Mouse (Mus musculus) T-helper 1 cell (primary cell): ENCODE measurements around the gene Tango6.

Source experiments
- in situ Hi-C: fragments of 300-600 bp; cut with MboI, MseI; formaldehyde crosslinking; loops from one replicate; pipeline ENCODE4 v1.15.1; 2025; ENCODE audit warnings: high pct_unique_total_duplicates

Tango6 gene

DNA sequence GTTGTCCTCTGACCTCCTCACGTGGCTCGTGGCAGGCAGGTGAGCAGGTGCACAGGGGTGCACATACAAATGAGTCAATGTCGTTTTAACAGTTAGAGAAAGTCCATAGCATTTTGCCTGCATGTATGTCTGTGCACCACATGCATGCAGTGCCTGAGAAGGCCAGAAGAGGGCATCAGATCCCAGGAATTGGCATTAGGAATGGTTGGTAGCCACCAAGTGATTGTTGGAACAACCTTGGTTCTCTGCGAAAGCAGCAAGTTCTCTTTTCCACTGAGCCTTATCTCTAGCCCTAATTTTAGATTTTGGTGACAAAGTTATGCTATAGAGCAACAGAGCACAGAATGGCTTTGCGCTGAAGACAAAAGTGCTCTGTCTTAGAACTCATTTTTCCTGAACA lies 16.7 kb downstream of the Tango6 start:
- in situ Hi-C loops = no loop called here

DNA sequence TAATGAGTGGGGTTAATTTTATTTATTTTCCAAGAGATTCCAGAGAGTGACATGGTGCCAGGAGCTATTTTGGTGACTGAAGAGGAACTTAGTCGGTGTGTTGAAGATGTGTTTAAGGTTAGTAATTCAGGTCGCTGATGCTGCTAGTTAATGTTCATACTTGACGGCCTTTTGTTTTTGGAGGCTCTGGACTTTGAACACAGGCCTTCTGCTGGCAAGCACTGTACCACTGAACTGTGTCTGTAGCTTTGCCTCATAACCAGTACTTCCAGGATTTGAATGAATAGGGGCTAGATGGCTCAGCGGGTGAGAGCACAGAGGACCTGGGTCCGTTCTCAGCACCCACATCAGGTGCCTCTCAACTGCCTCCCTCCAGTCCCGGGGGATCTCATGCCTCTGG lies 17.3 kb downstream of the Tango6 start:
- in situ Hi-C loops = loop anchor here (25.0 kb wide), 1 partner anchor 312 kb away; no protein-coding TSS in a partner anchor

GRCm38 (mm10) chr8:106701360-106701759 lies 18.5 kb downstream of the Tango6 start:
- in situ Hi-C loops = loop anchor here (25.0 kb wide), 1 partner anchor 311 kb away; no protein-coding TSS in a partner anchor

DNA sequence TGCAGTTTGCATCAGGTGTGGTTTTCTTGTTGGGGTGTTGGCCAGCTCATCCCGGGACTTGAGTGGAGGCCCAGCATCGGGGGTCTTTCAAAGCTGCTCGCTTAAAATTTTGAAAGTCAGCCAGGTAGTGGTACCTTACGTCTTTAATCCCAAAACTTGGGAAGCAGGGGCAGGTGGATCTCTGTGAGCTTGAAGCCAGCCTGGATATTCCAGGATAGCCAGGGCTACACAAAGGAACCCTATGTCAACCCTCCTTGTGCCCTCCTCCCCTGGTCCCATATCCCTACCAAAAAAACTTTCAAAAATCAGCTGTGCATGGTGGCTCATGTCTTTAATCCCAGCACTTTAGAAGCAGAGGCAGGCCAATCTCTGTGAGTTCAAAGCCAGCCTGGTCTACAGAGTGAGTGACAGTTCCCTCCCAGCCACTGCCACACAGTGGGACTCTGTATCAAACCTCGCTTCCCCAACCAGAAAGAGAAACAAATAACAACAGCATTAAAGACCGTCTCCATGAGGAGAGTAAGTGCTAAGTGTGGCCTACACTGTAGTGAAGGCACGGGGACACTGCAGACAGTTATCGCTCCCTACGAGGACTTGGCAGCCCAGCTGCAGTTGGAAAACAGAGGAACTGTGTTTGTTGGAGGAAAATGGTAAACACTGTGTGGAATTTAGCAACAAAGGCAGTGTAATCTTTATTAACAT lies 21.5 kb downstream of the Tango6 start:
- in situ Hi-C loops = loop anchor here (25.0 kb wide), 1 partner anchor 308 kb away; no protein-coding TSS in a partner anchor

DNA sequence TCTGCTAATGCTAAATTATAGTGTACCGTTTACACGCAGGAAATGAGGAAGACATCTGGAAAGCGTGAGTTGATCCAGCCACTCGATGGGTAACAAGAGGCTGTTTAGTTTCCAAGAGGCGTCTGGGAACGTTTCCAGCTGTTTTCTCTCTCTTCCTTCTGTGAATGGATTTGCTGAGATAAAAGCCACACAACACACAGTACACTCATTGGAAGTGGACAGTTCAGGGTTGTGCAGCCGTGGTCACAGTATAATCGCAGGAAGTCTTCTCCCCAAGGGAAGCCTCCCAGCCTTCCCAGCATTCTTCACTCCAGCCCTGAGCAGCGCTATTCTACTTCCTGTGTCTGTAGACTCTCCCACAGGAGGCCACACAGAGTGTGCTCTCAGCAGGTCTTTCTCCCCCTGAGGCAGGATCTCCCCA lies 22.0 kb downstream of the Tango6 start:
- in situ Hi-C loops = loop anchor here (25.0 kb wide), 1 partner anchor 307 kb away; no protein-coding TSS in a partner anchor

DNA sequence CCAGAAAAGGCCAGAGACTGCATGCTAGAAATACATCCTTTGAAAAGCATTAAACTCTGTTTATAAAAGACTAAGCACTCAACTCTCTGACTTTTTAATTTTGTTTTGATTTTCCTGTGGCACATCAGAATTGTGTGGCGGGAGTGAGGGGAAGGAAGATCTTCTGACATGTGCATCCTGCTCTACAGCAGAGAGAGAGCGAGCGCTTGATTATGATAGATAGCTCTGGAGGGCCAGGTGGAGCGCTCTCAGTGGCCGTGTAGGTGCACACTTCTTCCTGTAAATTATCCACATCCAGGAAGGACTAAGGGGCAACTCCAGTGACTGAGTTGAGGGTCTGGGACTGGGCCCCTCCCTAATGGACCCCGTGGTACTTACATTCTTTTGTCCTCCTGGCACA lies 23.3 kb downstream of the Tango6 start:
- in situ Hi-C loops = loop anchor here (25.0 kb wide), 1 partner anchor 306 kb away; no protein-coding TSS in a partner anchor

DNA sequence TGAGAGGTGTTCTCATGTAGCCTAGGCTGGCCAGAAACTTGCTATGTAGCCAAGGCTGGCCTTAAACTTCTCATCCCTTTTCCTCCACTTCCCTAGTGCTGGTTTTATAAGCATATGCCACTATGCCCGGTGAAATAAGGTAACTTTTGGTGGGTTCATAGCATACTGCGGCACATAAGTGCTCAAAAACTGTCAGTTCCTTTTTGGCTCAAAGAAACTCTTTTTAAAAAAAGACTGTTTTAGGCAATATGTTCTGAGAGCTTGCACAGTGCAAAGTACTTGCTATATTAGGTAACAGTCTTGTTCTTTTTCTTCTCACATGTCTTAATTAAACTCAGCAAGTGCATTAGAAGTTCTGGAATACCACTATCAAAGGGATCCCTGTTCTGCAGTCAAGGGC lies 27.1 kb downstream of the Tango6 start:
- in situ Hi-C loops = loop anchor here (25.0 kb wide), 1 partner anchor 302 kb away; no protein-coding TSS in a partner anchor

DNA sequence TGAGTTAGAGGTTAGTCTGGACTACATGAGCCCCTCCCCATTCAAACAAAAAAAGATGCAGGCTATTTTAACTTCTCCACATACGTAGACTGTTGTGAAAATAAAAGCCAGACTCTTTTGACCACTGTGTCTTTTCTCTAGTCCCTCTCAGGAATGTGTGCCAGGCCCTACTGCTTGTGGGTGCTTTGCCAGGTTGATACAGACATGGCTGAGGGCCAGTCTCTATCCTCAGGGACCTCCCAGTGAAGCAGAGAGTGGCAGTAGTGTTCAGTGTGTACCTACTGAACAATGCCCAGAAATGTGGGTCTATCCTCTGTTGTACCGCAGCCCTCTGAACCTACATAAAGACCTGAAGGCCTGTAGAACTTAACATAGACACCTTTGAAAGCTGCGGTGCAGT lies 29.6 kb downstream of the Tango6 start:
- in situ Hi-C loops = loop anchor here (25.0 kb wide), 1 partner anchor 300 kb away; no protein-coding TSS in a partner anchor

DNA sequence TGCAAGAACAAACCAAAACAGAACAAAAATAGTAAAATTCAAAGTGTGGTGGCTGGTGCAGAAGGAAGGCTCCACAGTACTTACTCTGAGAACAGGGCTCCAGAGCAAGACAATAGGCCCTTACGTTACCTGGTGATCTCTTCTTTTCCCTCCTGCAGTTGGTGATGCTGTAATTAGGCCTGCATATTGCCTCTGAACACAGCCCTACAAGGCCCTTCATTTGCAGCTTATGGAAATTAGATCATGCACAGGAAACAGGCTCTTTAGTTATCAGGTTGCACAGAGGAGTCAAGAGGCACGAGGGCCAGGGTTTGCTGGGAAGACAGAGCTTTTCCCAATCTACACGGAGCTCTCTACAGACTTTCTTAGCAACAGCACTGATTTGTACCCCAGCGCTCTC lies 31.4 kb downstream of the Tango6 start:
- in situ Hi-C loops = loop anchor here (25.0 kb wide), 1 partner anchor 298 kb away; no protein-coding TSS in a partner anchor

DNA sequence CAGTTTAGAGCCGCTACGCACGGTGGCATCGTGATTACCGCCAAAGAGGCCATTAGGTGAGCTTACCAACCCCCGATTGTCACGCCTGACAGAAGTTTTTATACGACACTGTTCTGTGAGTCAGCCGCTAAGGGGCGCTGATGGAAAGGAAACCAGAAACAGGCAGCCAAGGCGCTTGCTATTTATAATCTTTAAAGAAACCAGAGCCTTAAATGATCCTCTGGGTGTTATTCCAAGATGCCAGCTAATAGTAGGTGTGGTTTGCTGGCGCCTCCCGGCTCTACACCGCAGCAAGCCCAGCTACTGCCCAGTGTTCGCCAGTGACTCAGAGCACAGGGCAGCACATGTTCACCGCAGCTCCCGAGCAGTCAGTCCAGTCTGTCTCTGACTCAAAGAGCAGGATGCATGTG lies 35.2 kb downstream of the Tango6 start:
- in situ Hi-C loops = loop anchor here (25.0 kb wide), 1 partner anchor 294 kb away; no protein-coding TSS in a partner anchor

DNA sequence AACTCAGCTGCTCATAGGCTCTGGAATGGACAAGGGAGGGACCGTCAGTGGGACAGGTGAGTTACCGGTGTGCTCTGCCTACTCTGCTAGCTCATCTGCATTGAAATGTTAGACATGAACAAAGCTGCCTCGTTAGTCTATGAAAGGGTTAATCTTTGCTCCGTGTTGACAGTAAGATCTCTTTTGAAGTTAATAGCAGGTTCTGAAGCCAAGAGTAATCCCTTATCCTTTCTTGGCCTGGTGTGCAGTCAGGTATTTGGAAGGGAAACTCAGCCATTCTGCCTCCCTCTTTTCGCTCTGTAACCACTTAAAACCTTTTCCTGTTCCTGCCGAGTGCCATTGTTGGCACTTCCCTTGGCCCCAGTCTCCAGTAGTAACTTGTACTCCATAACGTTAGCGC lies 38.1 kb downstream of the Tango6 start:
- in situ Hi-C loops = loop anchor here (25.0 kb wide), 1 partner anchor 291 kb away; no protein-coding TSS in a partner anchor

GRCm38 (mm10) chr8:106722453-106722852 lies 39.6 kb downstream of the Tango6 start:
- in situ Hi-C loops = loop anchor here (25.0 kb wide), 1 partner anchor 290 kb away; no protein-coding TSS in a partner anchor

DNA sequence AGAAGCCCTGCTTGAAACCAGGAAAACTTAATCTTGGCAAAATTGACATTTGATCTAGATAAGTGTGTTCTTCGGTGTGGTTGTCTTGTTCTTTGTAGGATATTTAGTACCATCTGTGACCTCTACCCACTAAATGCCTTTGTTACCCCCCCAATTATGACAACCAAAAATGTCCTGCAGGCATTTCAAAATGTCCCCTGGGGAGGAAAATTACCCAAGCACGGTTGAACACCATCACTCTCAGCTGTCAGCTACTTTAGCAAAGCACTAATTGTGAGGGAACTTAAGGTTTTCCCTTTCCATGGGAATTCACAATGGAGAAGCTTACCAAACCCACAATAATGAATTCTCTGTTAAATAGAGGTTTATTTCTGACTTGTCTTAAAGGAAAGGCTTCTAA lies 41.1 kb downstream of the Tango6 start:
- in situ Hi-C loops = loop anchor here (25.0 kb wide), 1 partner anchor 288 kb away; no protein-coding TSS in a partner anchor

- in situ Hi-C loops = no loop called here
These were observed 43.7 kb downstream of the Tango6 start for GRCm38 (mm10) chr8:106726551-106726950.

GRCm38 (mm10) chr8:106727241-106727835 lies 44.5 kb downstream of the Tango6 start:
- in situ Hi-C loops = no loop called here

DNA sequence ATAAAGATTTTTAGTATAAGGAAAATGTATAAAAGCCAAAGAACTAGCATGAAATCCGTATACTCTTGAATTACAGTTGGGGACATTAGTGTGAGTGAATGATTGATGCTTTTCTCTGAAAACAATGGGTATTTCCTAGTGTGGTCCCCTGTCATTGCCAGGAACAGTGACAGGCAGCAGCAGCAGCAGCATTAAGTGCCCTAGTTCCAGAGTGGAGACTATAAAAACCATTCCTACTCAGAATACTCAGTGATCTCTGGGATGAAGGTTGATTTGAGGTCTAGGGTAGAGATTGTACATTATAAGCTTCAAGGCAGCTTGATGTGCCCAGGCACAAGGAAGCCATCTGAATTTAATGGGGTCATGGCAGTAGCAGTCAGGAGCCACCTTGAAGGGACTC lies 45.0 kb downstream of the Tango6 start:
- in situ Hi-C loops = no loop called here

GRCm38 (mm10) chr8:106732921-106733320 lies 50.1 kb downstream of the Tango6 start:
- in situ Hi-C loops = no loop called here

DNA sequence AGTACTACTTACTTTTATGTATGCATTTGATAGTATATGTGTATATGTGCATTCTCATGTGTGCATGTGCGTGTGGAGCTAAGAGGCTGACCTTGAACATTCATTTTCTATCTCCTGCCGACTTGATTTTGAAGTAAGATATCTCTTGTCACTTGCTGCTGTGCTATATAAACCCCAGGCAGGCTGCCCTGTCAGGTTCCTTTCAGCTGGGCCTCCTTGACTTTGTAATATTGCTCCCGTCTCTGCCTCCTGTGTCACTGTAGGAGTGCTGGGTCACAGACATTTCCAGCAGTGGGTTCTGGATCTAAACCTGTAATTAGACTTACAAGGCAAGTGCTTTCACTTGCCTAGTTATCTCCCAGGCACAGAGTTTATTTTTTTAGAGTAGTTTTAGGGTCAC lies 50.8 kb downstream of the Tango6 start:
- in situ Hi-C loops = no loop called here

- in situ Hi-C loops = no loop called here
These were observed 51.4 kb downstream of the Tango6 start for GRCm38 (mm10) chr8:106734222-106734621.

GRCm38 (mm10) chr8:106736861-106737662 lies 54.2 kb downstream of the Tango6 start:
- in situ Hi-C loops = no loop called here

- in situ Hi-C loops = no loop called here
These were observed 55.0 kb downstream of the Tango6 start for GRCm38 (mm10) chr8:106737846-106738245.

DNA sequence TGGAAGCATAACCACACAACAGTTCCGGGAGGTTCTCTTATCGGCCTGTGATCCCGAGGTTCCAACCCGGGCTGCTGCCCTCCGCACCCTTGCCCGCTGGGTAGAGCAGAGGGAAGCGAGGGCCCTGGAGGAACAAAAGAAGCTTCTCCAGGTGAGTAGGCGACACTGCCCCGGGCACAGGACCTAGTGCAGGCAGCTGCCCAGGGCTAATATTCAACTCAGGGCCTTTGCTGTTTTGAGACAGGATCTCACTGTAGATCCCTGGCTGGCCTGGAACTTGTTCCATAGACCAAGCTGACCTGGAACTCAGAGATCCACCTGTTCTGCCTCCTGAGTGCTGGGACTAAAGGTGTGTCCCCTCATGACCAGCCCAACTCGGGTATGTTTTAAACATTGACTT lies 59.5 kb downstream of the Tango6 start:
- in situ Hi-C loops = no loop called here
